Comparison of ENCODE assay signal across 19 mouse cellular contexts in the genomic region with DNA sequence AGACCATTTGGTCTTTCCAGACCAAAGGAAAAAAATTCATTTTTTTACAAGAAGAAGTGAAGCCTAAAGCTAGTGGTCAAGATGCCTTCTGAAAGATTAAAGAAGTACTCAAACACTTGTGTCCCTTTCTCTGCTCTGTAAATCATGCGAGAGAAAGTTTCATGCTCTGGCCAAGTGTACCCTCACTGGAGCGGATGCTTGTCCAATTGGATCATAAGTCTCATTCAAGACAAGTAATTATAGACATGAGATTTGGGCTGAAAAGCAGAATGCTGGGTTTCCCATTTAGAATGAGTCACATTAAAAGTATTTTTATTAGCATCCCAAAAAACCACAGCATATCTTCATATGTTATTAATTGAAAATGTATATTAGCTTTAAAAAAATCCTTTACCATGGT. TPM values are rescaled to one million over a fixed set of nuclear protein-coding genes. Genes with fewer than 3 reads are reported as not detected.
DNase-seq lines count a peak whose midpoint lies in the region; ATAC-seq lines count a peak whose summit lies in the region.
"Had no signal": no experiment of that assay in that cellular context is flagged by ENCODE, and none has a peak within 500 bp of the region (broad histone marks: within the 10 kb centered on the region; RNA-seq: fewer than 3 reads in every experiment).

No protein-coding gene starts in this region.

- DNase-seq in embryonic facial prominence, embryonic 14.5 days (ENCODE audit: low spot score): peak; percentile 23
- no peak for DNase-seq in embryonic facial prominence, embryonic 10.5 days (ENCODE audit: low spot score)
- peak; percentile 8 for DNase-seq in NIH3T3 (ENCODE audit: low read depth)
- no peak for DNase-seq in spleen, adult 18-20 months
- DNase-seq in layer of hippocampus, postnatal 14 days (ENCODE audit: low spot score in 2 of 2): no peak
- DNase-seq: adrenal gland, adult 8-10 months; adrenal gland, postnatal 14 days; adrenal gland, postnatal 36 days; cerebellum, adult 11-12 months; cerebellum, adult 2 months; cerebellum, adult 9-10 months; cerebellum, postnatal 10 days; cerebellum, postnatal 25 days; forebrain, postnatal 0 days had no signal

- no peaks in the 10 kb centered on the region for H3K36me3 ChIP-seq in embryonic facial prominence, embryonic 14.5 days (ENCODE audit: control insufficient read depth, insufficient read depth, low read length)
- no peaks in the 10 kb centered on the region for H3K36me3 ChIP-seq in embryonic facial prominence, embryonic 10.5 days (replicated peaks)
- H3K36me3 ChIP-seq: embryonic facial prominence, embryonic 13.5 days; forebrain, embryonic 15.5 days had no signal

- 73% methylated on average over 2 of the region's 2 CpGs for WGBS in embryonic facial prominence, embryonic 14.5 days
- 86% methylated on average over 2 of the region's 2 CpGs for WGBS in embryonic facial prominence, embryonic 10.5 days

- no peak overlapping the region for H3K27ac ChIP-seq in embryonic facial prominence, embryonic 14.5 days (replicated peaks; ENCODE audit: low read depth, low read length)
- H3K27ac ChIP-seq in embryonic facial prominence, embryonic 10.5 days (replicated peaks): no peak overlapping the region
- H3K27ac ChIP-seq: embryonic facial prominence, embryonic 13.5 days; forebrain, embryonic 13.5 days; forebrain, embryonic 15.5 days had no signal

- no peaks in the 10 kb centered on the region for H3K27me3 ChIP-seq in embryonic facial prominence, embryonic 14.5 days (replicated peaks; ENCODE audit: control insufficient read depth, insufficient read depth, low read length)
- H3K27me3 ChIP-seq in embryonic facial prominence, embryonic 10.5 days (replicated peaks; ENCODE audit: low read depth, poor library complexity, severe bottlenecking): no peaks in the 10 kb centered on the region
- H3K27me3 ChIP-seq: embryonic facial prominence, embryonic 13.5 days; forebrain, embryonic 13.5 days; forebrain, embryonic 15.5 days had no signal

- H3K4me2 ChIP-seq in embryonic facial prominence, embryonic 14.5 days (ENCODE audit: low read depth, low read length): no peak overlapping the region
- H3K4me2 ChIP-seq: embryonic facial prominence, embryonic 13.5 days; forebrain, embryonic 13.5 days; forebrain, embryonic 15.5 days had no signal

- H3K9me3 ChIP-seq in embryonic facial prominence, embryonic 14.5 days (ENCODE audit: control insufficient read depth, low read length): no peaks in the 10 kb centered on the region
- H3K9me3 ChIP-seq in embryonic facial prominence, embryonic 10.5 days: no peaks in the 10 kb centered on the region
- H3K9me3 ChIP-seq: embryonic facial prominence, embryonic 13.5 days; forebrain, embryonic 13.5 days; forebrain, embryonic 15.5 days had no signal

- no peak overlapping the region for H3K4me3 ChIP-seq in embryonic facial prominence, embryonic 14.5 days (ENCODE audit: low read depth, low read length)
- H3K4me3 ChIP-seq in embryonic facial prominence, embryonic 10.5 days: no peak overlapping the region
- H3K4me3 ChIP-seq: embryonic facial prominence, embryonic 13.5 days; forebrain, embryonic 13.5 days; forebrain, embryonic 15.5 days had no signal

- ATAC-seq in embryonic facial prominence, embryonic 14.5 days (ENCODE audit: low read depth): no peak
- ATAC-seq: activated CD4-positive, CD25-positive, alpha-beta regulatory T cell, adult 4 months; forebrain, embryonic 13.5 days; forebrain, embryonic 15.5 days; forebrain, postnatal 0 days had no signal

- no peak overlapping the region for H3K9ac ChIP-seq in embryonic facial prominence, embryonic 14.5 days (ENCODE audit: low read depth, low read length)
- H3K9ac ChIP-seq: embryonic facial prominence, embryonic 13.5 days; forebrain, embryonic 13.5 days; forebrain, embryonic 15.5 days; forebrain, postnatal 0 days had no signal

- no peaks in the 10 kb centered on the region; the same call in 1 of the 2 replicates for H3K4me1 ChIP-seq in embryonic facial prominence, embryonic 14.5 days (ENCODE audit: control insufficient read depth, insufficient read depth, low read length)
- peaks cover 6% of the 10 kb centered on the region for H3K4me1 ChIP-seq in embryonic facial prominence, embryonic 10.5 days
- H3K4me1 ChIP-seq: forebrain, embryonic 13.5 days; forebrain, embryonic 15.5 days had no signal

RNA-seq across cellular contexts. Expression of a gene that starts 4.5 kb away (rescaled TPM):
- polyA plus RNA-seq in embryonic facial prominence, embryonic 14.5 days (2014; fragmentation: Nextera tagmentation; extraction: Ambion mirVana): 24.6 and 28.3 TPM in 2 replicates
- 0.35 TPM in 2 replicates for polyA plus RNA-seq in embryonic facial prominence, embryonic 10.5 days (2016; fragmentation: Nextera tagmentation; extraction: Ambion mirVana)
- 1 to 10 TPM; 1.3 to 1.7 TPM for total RNA-seq in layer of hippocampus, postnatal 14 days (2021)
- total RNA-seq: MEL had no signal

Comparison
In these comparisons a context has a peak if more than half of its experiments do, and no peak if none do; other contexts are left out.
1. DNase-seq: peak in embryonic facial prominence, embryonic 14.5 days (single experiment) and NIH3T3 (single experiment); none in embryonic facial prominence, embryonic 10.5 days (single experiment), spleen, adult 18-20 months (0 of 2) and layer of hippocampus, postnatal 14 days (0 of 2).
2. RNA of a gene that starts 4.5 kb away (polyA plus RNA-seq): 24.6 to 28.3 TPM in embryonic facial prominence, embryonic 14.5 days; 0.35 TPM in embryonic facial prominence, embryonic 10.5 days; every median in the first group is over 10 times any median in the second.